Mouse (Mus musculus) E14TG2a.4 (cell line): Measurements from ENCODE around the gene Tfip11.

Experiments
- CTCF ChIP-seq: conservative IDR thresholded peaks from 2 replicates; pipeline ENCODE4 v1.5.1; 2014; ENCODE audit warnings: low read length
- NANOG ChIP-seq: IDR thresholded peaks from 2 replicates; pipeline ENCODE4 v1.6.1; 2014; ENCODE audit warnings: borderline replicate concordance, low read length, mixed read lengths
- POU5F1 ChIP-seq: IDR thresholded peaks from 2 replicates; pipeline ENCODE4 v1.6.1; 2014; ENCODE audit warnings: low read length, borderline replicate concordance

GRCm38 (mm10) chr5:112356322-112356721, 30.2 kb downstream of the Tfip11 start:
- TF ChIP-seq CTCF: no peak
- TF ChIP-seq NANOG: no peak
- no peak for TF ChIP-seq POU5F1
